Mouse (Mus musculus): ENCODE measurements around the gene Cpa2. TPM values are rescaled to one million over a fixed set of nuclear protein-coding genes. Genes with fewer than 3 reads are reported as not detected.

Cpa2 gene
- polyA plus RNA-seq, 1 experiment from 2014 or later: 3.3 TPM

- Histone ChIP-seq H3K4me2 (ENCODE audit: low read depth, low read length) (no peak overlapping the region), H3K27ac (replicated peaks; ENCODE audit: low read depth, low read length) (peak overlapping the region; percentile 97), H3K36me3 (ENCODE audit: control insufficient read depth, insufficient read depth, low read length) (no peaks in the 10 kb centered on the region), H3K4me1 (ENCODE audit: control insufficient read depth, insufficient read depth, low read length) (peaks cover 45% of the 10 kb centered on the region), H3K4me3 (ENCODE audit: low read depth, low read length) (no peak overlapping the region), H3K27me3 (replicated peaks; ENCODE audit: control insufficient read depth, insufficient read depth, low read length) (no peaks in the 10 kb centered on the region), H3K9me3 (ENCODE audit: control insufficient read depth, low read length) (no peaks in the 10 kb centered on the region), H3K9ac (ENCODE audit: low read depth, low read length) (no peak overlapping the region)
- 29% methylated on average over 7 of the region's 7 CpGs for WGBS
- ATAC-seq (ENCODE audit: low read depth): no peak; the same call in 1 of the 2 replicates
- DNase-seq (ENCODE audit: low spot score): no peak
Observed at GRCm38 (mm10) chr6:30525456-30526332, 15.7 kb upstream of the Cpa2 start.

GRCm38 (mm10) chr6:30526586-30527515, 14.5 kb upstream of the Cpa2 start:
- peaks cover 45% of the 10 kb centered on the region for H3K4me1 ChIP-seq (ENCODE audit: control insufficient read depth, insufficient read depth, low read length)
- WGBS: 11% methylated on average over 19 of the region's 19 CpGs
- peak; percentile 56 for ATAC-seq (ENCODE audit: low read depth)
- H3K9ac ChIP-seq (ENCODE audit: low read depth, low read length): peak overlapping the region; percentile 52; the same call in 1 of the 2 replicates
- H3K9me3 ChIP-seq (ENCODE audit: control insufficient read depth, low read length): no peaks in the 10 kb centered on the region
- H3K27me3 ChIP-seq (replicated peaks; ENCODE audit: control insufficient read depth, insufficient read depth, low read length): no peaks in the 10 kb centered on the region
- DNase-seq (ENCODE audit: low spot score): peak; percentile 85
- no peak overlapping the region for H3K4me3 ChIP-seq (ENCODE audit: low read depth, low read length)
- no peaks in the 10 kb centered on the region for H3K36me3 ChIP-seq (ENCODE audit: control insufficient read depth, insufficient read depth, low read length)
- peak overlapping the region; percentile 97 for H3K27ac ChIP-seq (replicated peaks; ENCODE audit: low read depth, low read length)
- H3K4me2 ChIP-seq (ENCODE audit: low read depth, low read length): peak overlapping the region; percentile 31; the same call in 1 of the 2 replicates

- ATAC-seq (ENCODE audit: low read depth) (peak; percentile 22; the same call in 1 of the 2 replicates), DNase-seq (ENCODE audit: low spot score) (peak; percentile 65)
- Histone ChIP-seq H3K4me2 (ENCODE audit: low read depth, low read length) (no peak overlapping the region), H3K36me3 (ENCODE audit: control insufficient read depth, insufficient read depth, low read length) (no peaks in the 10 kb centered on the region), H3K27me3 (replicated peaks; ENCODE audit: control insufficient read depth, insufficient read depth, low read length) (no peaks in the 10 kb centered on the region), H3K4me1 (ENCODE audit: control insufficient read depth, insufficient read depth, low read length) (peaks cover 45% of the 10 kb centered on the region), H3K4me3 (ENCODE audit: low read depth, low read length) (no peak overlapping the region), H3K9ac (ENCODE audit: low read depth, low read length) (no peak overlapping the region), H3K27ac (replicated peaks; ENCODE audit: low read depth, low read length) (peak overlapping the region; percentile 97), H3K9me3 (ENCODE audit: control insufficient read depth, low read length) (no peaks in the 10 kb centered on the region)
- 33% methylated on average over 6 of the region's 6 CpGs for WGBS
Observed at GRCm38 (mm10) chr6:30528800-30529199, 12.6 kb upstream of the Cpa2 start.

GRCm38 (mm10) chr6:30535340-30535739, 6.0 kb upstream of the Cpa2 start:
- H3K27ac ChIP-seq (replicated peaks; ENCODE audit: low read depth, low read length): no peak overlapping the region
- WGBS: 45% methylated on average over 3 of the region's 3 CpGs
- H3K9ac ChIP-seq (ENCODE audit: low read depth, low read length): no peak overlapping the region
- ATAC-seq (ENCODE audit: low read depth) (no peak), DNase-seq (ENCODE audit: low spot score) (no peak)
- H3K4me1 ChIP-seq (ENCODE audit: control insufficient read depth, insufficient read depth, low read length): peaks cover 13% of the 10 kb centered on the region; the same call in 1 of the 2 replicates
- H3K36me3 ChIP-seq (ENCODE audit: control insufficient read depth, insufficient read depth, low read length): no peaks in the 10 kb centered on the region
- no peak overlapping the region for H3K4me2 ChIP-seq (ENCODE audit: low read depth, low read length)
- no peaks in the 10 kb centered on the region for H3K27me3 ChIP-seq (replicated peaks; ENCODE audit: control insufficient read depth, insufficient read depth, low read length)
- H3K9me3 ChIP-seq (ENCODE audit: control insufficient read depth, low read length): no peaks in the 10 kb centered on the region
- no peak overlapping the region for H3K4me3 ChIP-seq (ENCODE audit: low read depth, low read length)

GRCm38 (mm10) chr6:30538240-30538639, 3.1 kb upstream of the Cpa2 start:
- Histone ChIP-seq H3K36me3 (ENCODE audit: control insufficient read depth, insufficient read depth, low read length) (no peaks in the 10 kb centered on the region), H3K4me3 (ENCODE audit: low read depth, low read length) (no peak overlapping the region), H3K27ac (replicated peaks; ENCODE audit: low read depth, low read length) (peak overlapping the region; percentile 88), H3K27me3 (replicated peaks; ENCODE audit: control insufficient read depth, insufficient read depth, low read length) (no peaks in the 10 kb centered on the region), H3K4me2 (ENCODE audit: low read depth, low read length) (no peak overlapping the region), H3K9ac (ENCODE audit: low read depth, low read length) (no peak overlapping the region), H3K9me3 (ENCODE audit: control insufficient read depth, low read length) (no peaks in the 10 kb centered on the region), H3K4me1 (ENCODE audit: control insufficient read depth, insufficient read depth, low read length) (peaks cover 23% of the 10 kb centered on the region)
- WGBS: 21% methylated on average over 10 of the region's 10 CpGs
- DNase-seq (ENCODE audit: low spot score) (peak; percentile 76), ATAC-seq (ENCODE audit: low read depth) (peak; percentile 47; the same call in 1 of the 2 replicates)

- Histone ChIP-seq H3K4me2 (ENCODE audit: low read depth, low read length) (no peak overlapping the region), H3K36me3 (ENCODE audit: control insufficient read depth, insufficient read depth, low read length) (no peaks in the 10 kb centered on the region), H3K4me1 (ENCODE audit: control insufficient read depth, insufficient read depth, low read length) (peaks cover 28% of the 10 kb centered on the region), H3K27ac (replicated peaks; ENCODE audit: low read depth, low read length) (peak overlapping the region; percentile 88), H3K9ac (ENCODE audit: low read depth, low read length) (no peak overlapping the region), H3K9me3 (ENCODE audit: control insufficient read depth, low read length) (no peaks in the 10 kb centered on the region), H3K27me3 (replicated peaks; ENCODE audit: control insufficient read depth, insufficient read depth, low read length) (no peaks in the 10 kb centered on the region), H3K4me3 (ENCODE audit: low read depth, low read length) (no peak overlapping the region)
- DNase-seq (ENCODE audit: low spot score) (no peak), ATAC-seq (ENCODE audit: low read depth) (peak; percentile 54; the same call in 1 of the 2 replicates)
- WGBS: 35% methylated on average over 5 of the region's 5 CpGs
Observed at GRCm38 (mm10) chr6:30538800-30539199, 2.6 kb upstream of the Cpa2 start.

- Histone ChIP-seq H3K27ac (replicated peaks; ENCODE audit: low read depth, low read length) (peak overlapping the region; percentile 76; the same call in 1 of the 2 replicates), H3K36me3 (ENCODE audit: control insufficient read depth, insufficient read depth, low read length) (no peaks in the 10 kb centered on the region), H3K4me1 (ENCODE audit: control insufficient read depth, insufficient read depth, low read length) (peaks cover 45% of the 10 kb centered on the region), H3K27me3 (replicated peaks; ENCODE audit: control insufficient read depth, insufficient read depth, low read length) (no peaks in the 10 kb centered on the region), H3K9me3 (ENCODE audit: control insufficient read depth, low read length) (no peaks in the 10 kb centered on the region), H3K9ac (ENCODE audit: low read depth, low read length) (no peak overlapping the region), H3K4me3 (ENCODE audit: low read depth, low read length) (no peak overlapping the region), H3K4me2 (ENCODE audit: low read depth, low read length) (no peak overlapping the region)
- ATAC-seq (ENCODE audit: low read depth) (no peak), DNase-seq (ENCODE audit: low spot score) (no peak)
- WGBS: 66% methylated on average over 6 of the region's 6 CpGs
Observed at GRCm38 (mm10) chr6:30542277-30542676, 895 bp downstream of the Cpa2 start.

GRCm38 (mm10) chr6:30543077-30543476, 1.7 kb downstream of the Cpa2 start:
- Histone ChIP-seq H3K4me2 (ENCODE audit: low read depth, low read length) (no peak overlapping the region), H3K9me3 (ENCODE audit: control insufficient read depth, low read length) (no peaks in the 10 kb centered on the region), H3K27me3 (replicated peaks; ENCODE audit: control insufficient read depth, insufficient read depth, low read length) (no peaks in the 10 kb centered on the region), H3K27ac (replicated peaks; ENCODE audit: low read depth, low read length) (peak overlapping the region; percentile 76), H3K9ac (ENCODE audit: low read depth, low read length) (no peak overlapping the region), H3K4me3 (ENCODE audit: low read depth, low read length) (no peak overlapping the region), H3K36me3 (ENCODE audit: control insufficient read depth, insufficient read depth, low read length) (no peaks in the 10 kb centered on the region), H3K4me1 (ENCODE audit: control insufficient read depth, insufficient read depth, low read length) (peaks cover 48% of the 10 kb centered on the region)
- no peak for DNase-seq (ENCODE audit: low spot score)
- 23% methylated on average over 12 of the region's 12 CpGs for WGBS
- ATAC-seq (ENCODE audit: low read depth): no peak
